Mouse (Mus musculus): ENCODE data around the gene Foxp1. TPM values are rescaled to one million over a fixed set of nuclear protein-coding genes. Genes with fewer than 3 reads are reported as not detected.

Gene Foxp1
- total and polyA plus RNA-seq, 3 experiments: 16.1 to 42.0 TPM; not detected in 1

- Histone ChIP-seq H3K79me2 (ENCODE audit: control insufficient read depth, insufficient read depth, low read length, poor library complexity) (no peaks in the 10 kb centered on the region), H3K4me1 (ENCODE audit: control insufficient read depth in 1 of 2, insufficient read depth in 2 of 2, low read length in 2 of 2) (peaks cover 0 to 6% of the 10 kb centered on the region in 2 experiments; a peak in 3 of 4 replicates), H3K27me3 (ENCODE audit: control insufficient read depth in 1 of 2, insufficient read depth in 2 of 2, low read length in 2 of 2) (no peaks in the 10 kb centered on the region), H3K4me3 (ENCODE audit: control insufficient read depth in 1 of 2, insufficient read depth in 1 of 2, low read depth in 2 of 2, low read length in 2 of 2) (no peak overlapping the region), H3K36me3 (ENCODE audit: control insufficient read depth in 1 of 2, insufficient read depth in 2 of 2, low read length in 2 of 2) (peaks cover 0 to 8% of the 10 kb centered on the region in 2 experiments; a peak in 2 of 4 replicates), H3K9ac (ENCODE audit: control insufficient read depth, low read depth, low read length, poor library complexity, severe bottlenecking) (no peak overlapping the region), H3K9me3 (replicated peaks; ENCODE audit: insufficient read depth, low read length) (no peaks in the 10 kb centered on the region), H3K27ac (ENCODE audit: control insufficient read depth, low read depth, low read length) (no peak overlapping the region)
- DNase-seq (ENCODE audit: low read depth, low spot score): no peak
- TF ChIP-seq GABPA (IDR thresholded peaks at IDR 0.05; ENCODE audit: low read depth, low read length) (no peak), BHLHE40 (IDR thresholded peaks at IDR 0.05; ENCODE audit: borderline replicate concordance, low read depth, low read length) (no peak), POLR2A (IDR thresholded peaks at IDR 0.05; ENCODE audit: control insufficient read depth in 1 of 2, insufficient read depth in 1 of 2, low read depth in 1 of 2, low read length in 2 of 2, poor library complexity in 1 of 2) (no peak), ETS1 (IDR thresholded peaks at IDR 0.05; ENCODE audit: low read depth, low read length) (no peak), RCOR1 (IDR thresholded peaks at IDR 0.05; ENCODE audit: low read depth, low read length) (no peak), E2F4 (IDR thresholded peaks at IDR 0.05; ENCODE audit: borderline replicate concordance, low read depth, low read length) (no peak), MXI1 (IDR thresholded peaks at IDR 0.05; ENCODE audit: low read depth, low read length) (no peak), GATA1 (IDR thresholded peaks at IDR 0.05; ENCODE audit: low read depth, low read length) (no peak), ELF1 (IDR thresholded peaks at IDR 0.05; ENCODE audit: low read depth, low read length) (no peak), TAL1 (IDR thresholded peaks at IDR 0.05; ENCODE audit: low read length) (no peak), RAD21 (IDR thresholded peaks at IDR 0.05; ENCODE audit: low read depth, low read length) (no peak), MEF2A (IDR thresholded peaks at IDR 0.05; ENCODE audit: extremely low read depth, insufficient replicate concordance, low read depth, low read length, poor library complexity, severe bottlenecking) (no peak), ZKSCAN1 (IDR thresholded peaks at IDR 0.05; ENCODE audit: low read depth, low read length) (no peak), USF2 (IDR thresholded peaks at IDR 0.05; ENCODE audit: borderline replicate concordance in 1 of 2, insufficient read depth in 1 of 2, low read depth in 1 of 2, low read length in 2 of 2) (no peak), CHD2 (IDR thresholded peaks at IDR 0.05; ENCODE audit: low read length) (no peak), SMC3 (IDR thresholded peaks at IDR 0.05; ENCODE audit: low read depth, low read length) (no peak), USF1 (IDR thresholded peaks at IDR 0.05; ENCODE audit: low read depth, low read length) (no peak), CTCF (IDR thresholded peaks at IDR 0.05 in 2 of 3, conservative IDR thresholded peaks at IDR 0.05 in 1 of 3; ENCODE audit: control insufficient read depth in 1 of 3, insufficient read depth in 1 of 3, low read depth in 2 of 3, low read length in 3 of 3, poor library complexity in 1 of 3, severe bottlenecking in 1 of 3) (no peak), NRF1 (IDR thresholded peaks at IDR 0.05; ENCODE audit: insufficient read depth, low read depth, low read length, poor library complexity, severe bottlenecking) (no peak), JUND (IDR thresholded peaks at IDR 0.05; ENCODE audit: low read depth, low read length) (no peak)
These were observed 202.8 kb downstream of the Foxp1 start for GRCm38 (mm10) chr6:99319415-99320405.

Data from MEL (cell line).